Mouse (Mus musculus) layer of hippocampus, adult 11-12 months (tissue): ENCODE measurements around the gene Ptprg.
A peak's percentile ranks its signal among the peaks of the same experiment; 100 is the strongest.

Experiments
- DNase-seq: peaks from one replicate; pipeline ENCODE4 v3.0.0; 2022; ENCODE audit warnings: low spot score

Gene Ptprg

GRCm38 (mm10) chr14:11565283-11565682 is 12.0 kb downstream of the Ptprg start:
- no peak for DNase-seq

DNA sequence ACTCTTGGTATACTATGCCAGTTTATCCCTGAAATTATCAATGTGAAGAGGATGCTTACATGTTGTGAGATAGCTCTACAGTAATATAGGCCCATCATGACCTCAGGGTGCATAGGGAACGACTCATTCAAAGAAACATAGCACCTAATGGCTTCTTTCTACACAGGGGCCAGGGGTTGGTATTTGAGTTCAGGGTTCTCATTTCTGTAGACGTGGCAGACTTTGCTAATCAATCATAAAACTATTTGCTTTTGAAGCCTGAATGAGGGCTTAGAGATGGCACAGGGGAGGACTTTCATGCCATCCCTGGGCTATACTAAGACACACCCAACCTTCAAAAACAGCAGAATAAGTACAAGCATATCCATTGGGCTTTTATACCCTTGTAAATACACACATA is 16.4 kb downstream of the Ptprg start:
- no peak for DNase-seq

GRCm38 (mm10) chr14:11571766-11572394 is 18.5 kb downstream of the Ptprg start:
- DNase-seq = no peak

- no peak for DNase-seq
Observed at GRCm38 (mm10) chr14:11572395-11572784, 19.1 kb downstream of the Ptprg start.

DNA sequence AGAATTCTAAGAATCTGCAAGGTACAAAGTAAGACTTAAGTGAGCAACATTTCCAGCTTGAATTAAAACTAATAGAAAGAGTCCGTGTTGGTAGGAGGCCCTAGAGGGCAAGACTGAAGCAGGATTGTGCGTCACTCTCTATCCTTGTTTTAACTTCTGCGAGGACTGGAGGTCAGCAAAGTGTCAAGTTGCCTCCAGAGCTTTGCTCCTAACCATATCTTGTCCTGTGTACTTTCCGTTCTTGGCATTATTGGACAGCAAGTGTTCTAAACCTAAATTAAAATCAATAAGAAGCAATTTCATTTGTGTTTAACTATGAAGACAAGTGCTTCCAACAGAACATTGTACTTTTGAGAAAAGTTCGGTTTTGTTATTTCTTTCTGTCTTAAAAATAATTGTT is 20.4 kb downstream of the Ptprg start:
- DNase-seq = no peak

- DNase-seq = no peak
Observed at GRCm38 (mm10) chr14:11577276-11577909, 24.1 kb downstream of the Ptprg start.

- DNase-seq = no peak
Observed at GRCm38 (mm10) chr14:11577910-11578309, 24.6 kb downstream of the Ptprg start.

DNA sequence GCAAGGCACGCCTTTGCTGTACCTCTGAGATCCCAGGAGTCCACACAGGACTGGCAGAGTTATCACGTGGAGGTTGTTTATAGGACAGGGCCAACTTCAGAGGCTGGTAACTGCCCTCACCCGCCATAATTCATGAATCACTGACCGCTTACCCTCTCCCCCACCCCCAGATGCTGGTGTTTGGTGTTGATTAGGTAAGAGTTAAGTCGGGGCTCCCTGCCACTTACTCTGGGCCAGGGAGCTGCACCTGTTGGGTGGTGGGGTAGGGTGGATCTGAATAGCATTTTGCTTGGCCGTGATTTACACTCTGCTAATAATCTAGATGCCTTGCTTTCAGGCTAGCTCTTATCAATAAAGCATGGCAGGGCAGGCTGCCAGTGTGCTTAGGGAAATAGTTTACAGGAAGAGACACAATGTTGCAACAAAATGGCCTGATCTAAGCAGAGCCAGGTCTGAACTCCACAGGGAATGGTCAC is 25.2 kb downstream of the Ptprg start:
- DNase-seq = no peak

DNA sequence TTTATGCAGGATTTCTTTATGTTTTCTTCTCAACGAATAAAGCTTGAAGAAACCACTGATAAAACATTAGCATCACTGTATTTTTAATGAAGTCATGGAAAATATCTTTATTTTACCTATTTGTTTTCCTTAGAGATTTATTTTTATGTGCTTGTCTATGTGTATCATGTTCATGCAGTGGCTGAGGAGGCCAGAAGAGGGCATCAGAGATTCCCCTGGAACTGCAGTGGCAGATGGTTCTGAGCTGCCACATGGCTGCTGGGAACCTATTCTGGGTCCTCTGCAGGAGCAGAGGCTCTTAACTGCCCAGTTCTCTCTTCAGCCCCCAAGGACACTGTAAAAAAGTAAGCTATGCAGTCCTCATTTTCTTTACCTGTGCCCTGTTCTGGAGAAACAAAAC is 26.6 kb downstream of the Ptprg start:
- DNase-seq = no peak

- DNase-seq = no peak
Observed at GRCm38 (mm10) chr14:11584263-11584662, 30.9 kb downstream of the Ptprg start.

GRCm38 (mm10) chr14:11584929-11585633 is 31.7 kb downstream of the Ptprg start:
- no peak for DNase-seq

DNA sequence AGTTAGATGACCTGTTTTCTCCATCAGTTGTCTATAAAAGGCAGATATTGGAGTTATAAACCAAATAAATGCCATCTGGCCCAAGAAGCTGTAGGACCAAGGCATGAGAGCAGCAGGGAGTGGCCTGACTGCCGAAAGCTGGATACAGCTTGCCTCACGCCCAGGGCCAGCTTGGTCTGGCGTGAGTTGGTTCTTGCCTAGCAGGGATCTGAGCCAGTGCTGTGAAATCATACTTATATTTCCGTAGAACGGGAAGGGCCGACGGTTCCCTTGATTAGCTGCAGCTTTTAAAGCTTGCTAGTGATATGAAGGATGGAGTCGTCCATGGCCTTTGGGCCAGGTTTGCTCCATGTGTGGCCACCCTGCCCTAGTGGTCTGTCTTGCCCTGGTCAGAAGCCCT is 37.1 kb downstream of the Ptprg start:
- no peak for DNase-seq

- DNase-seq = no peak
Observed at GRCm38 (mm10) chr14:11592650-11593049, 39.3 kb downstream of the Ptprg start.

DNA sequence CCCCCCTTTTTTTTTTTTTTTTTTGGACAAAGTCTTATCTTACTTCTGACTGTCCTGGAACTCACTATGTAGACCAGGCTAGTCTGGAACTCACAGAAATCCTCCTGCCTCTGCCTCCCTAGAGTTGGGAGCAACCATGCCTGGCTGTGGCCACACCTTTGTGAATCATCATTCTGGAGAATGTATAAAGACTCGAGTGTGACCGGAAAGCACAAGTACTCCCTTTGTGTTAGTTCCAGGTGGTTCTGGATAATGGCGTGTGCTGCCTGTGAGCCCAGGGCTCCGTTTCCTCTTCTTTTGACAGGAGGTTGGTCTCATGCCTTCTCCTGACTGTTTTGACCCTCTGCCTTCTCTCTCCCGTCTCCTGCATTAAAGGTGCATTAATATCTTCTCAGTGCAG is 41.0 kb downstream of the Ptprg start:
- no peak for DNase-seq

- DNase-seq = no peak
Observed at GRCm38 (mm10) chr14:11604133-11604865, 51.0 kb downstream of the Ptprg start.

GRCm38 (mm10) chr14:11608366-11608765 is 55.0 kb downstream of the Ptprg start:
- DNase-seq = no peak

DNA sequence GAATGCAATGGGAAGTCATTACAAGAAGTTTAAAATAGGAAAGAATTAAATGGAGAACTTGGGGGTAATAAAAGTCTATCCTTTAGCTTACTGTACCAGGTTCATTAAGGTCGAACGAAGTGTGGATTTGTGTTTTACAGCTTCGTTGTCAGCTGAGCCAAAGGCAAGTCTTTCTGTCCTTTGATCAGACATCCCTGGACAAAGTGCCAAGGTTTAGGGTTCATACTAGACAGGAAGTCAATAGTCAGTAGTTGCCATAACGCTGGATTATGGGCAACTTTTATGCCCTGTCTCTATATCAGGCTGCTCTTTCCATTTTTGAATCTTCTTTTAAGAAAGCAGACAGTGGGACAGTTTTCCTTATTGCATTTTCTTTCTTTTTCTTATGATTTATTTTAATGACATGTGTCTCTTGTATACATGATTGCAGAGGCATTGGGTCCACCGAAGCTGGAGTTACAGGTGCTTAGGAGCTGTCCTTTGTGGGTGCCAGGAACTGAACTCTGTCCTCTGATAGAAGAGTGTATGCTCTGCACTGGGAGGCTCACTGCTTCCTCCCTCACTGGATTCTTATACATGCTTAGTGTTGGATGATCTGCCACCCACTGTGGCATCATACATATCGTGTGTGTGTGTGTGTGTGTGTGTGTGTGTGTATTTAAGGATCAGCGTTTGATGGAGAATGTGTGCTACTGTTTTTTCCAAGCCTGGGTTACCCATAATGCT is 56.7 kb downstream of the Ptprg start:
- no peak for DNase-seq

GRCm38 (mm10) chr14:11612426-11612825 is 59.1 kb downstream of the Ptprg start:
- DNase-seq = no peak

DNA sequence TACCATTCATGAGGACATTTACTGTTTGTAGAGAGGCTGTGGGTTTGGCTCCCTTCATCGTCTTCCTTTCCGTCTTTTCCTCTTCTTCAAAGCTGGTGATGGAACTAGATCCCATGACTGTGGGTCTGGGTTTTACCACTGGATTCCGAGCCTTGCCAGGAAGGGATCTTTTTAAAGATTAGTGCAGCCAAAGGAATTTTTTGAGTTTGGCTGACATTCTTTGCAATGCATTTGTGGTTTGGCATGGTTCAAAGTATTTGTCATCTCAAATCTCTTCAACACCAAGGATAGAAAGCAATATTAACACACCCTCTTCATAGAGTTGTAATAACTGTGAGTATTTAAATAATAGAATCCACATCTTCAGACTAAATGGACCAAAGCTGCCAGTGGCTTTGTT is 59.8 kb downstream of the Ptprg start:
- DNase-seq = no peak

GRCm38 (mm10) chr14:11615697-11616096 is 62.4 kb downstream of the Ptprg start:
- no peak for DNase-seq

DNA sequence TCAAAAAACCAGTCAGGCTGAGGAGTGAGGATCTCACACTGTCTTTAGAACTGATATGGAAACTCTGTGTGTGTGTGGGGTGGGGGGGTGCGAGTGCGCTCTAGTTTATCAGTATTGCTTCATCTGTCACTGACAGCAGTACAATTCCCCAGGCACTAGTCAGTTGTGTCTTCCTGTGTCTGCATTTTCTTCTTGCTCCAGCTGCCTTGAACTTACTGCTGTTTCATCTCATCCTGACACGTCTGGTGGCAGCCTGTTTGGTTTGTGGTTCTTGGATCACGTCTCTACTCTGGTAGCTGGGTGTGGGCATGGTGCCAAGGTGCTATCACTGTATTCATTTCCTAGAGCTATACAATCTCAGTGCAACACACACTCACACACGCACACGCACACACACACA is 64.0 kb downstream of the Ptprg start:
- DNase-seq = peak; percentile 27

- no peak for DNase-seq
Observed at GRCm38 (mm10) chr14:11618140-11618705, 64.9 kb downstream of the Ptprg start.
